Comparison of ENCODE assay signal across 19 mouse cellular contexts in genomic region chr1:165788511-165788910, GRCm38 (mm10). TPM values are rescaled to one million over a fixed set of nuclear protein-coding genes. Genes with fewer than 3 reads are reported as not detected.
DNase-seq lines count a peak whose midpoint lies in the region; ATAC-seq and TF ChIP-seq lines count a peak whose summit lies in the region.
"Had no signal": no experiment of that assay in that cellular context is flagged by ENCODE, and none has a peak within 500 bp of the region (broad histone marks: within the 10 kb centered on the region; RNA-seq: fewer than 3 reads in every experiment).

Cd247 (plus strand) TSS chr1:165788681.

- no peak within 1 kb of the TSS for H3K4me2 ChIP-seq in hindbrain, embryonic 14.5 days (replicated peaks)
- H3K4me2 ChIP-seq: kidney, embryonic 15.5 days; liver, embryonic 13.5 days; midbrain, embryonic 12.5 days; neural tube, embryonic 13.5 days; stomach, embryonic 15.5 days had no signal

- no peak for TF ChIP-seq POLR2A in ES-Bruce4 (IDR thresholded peaks at IDR 0.05; ENCODE audit: insufficient read depth, low read length)

- peak within 1 kb of the TSS; percentile 36; the same call in 1 of the 2 replicates for H3K27ac ChIP-seq in hindbrain, embryonic 10.5 days
- no peak within 1 kb of the TSS for H3K27ac ChIP-seq in hindbrain, embryonic 14.5 days
- H3K27ac ChIP-seq in ES-Bruce4 (ENCODE audit: insufficient read depth, low read length): no peak within 1 kb of the TSS
- H3K27ac ChIP-seq: kidney, embryonic 15.5 days; liver, embryonic 13.5 days; midbrain, embryonic 12.5 days; neural tube, embryonic 13.5 days; stomach, embryonic 15.5 days had no signal

- TF ChIP-seq CTCF in ES-Bruce4 (IDR thresholded peaks at IDR 0.05; ENCODE audit: low read depth, low read length): no peak

- no peaks in the 10 kb centered on the region for H3K36me3 ChIP-seq in hindbrain, embryonic 10.5 days
- no peaks in the 10 kb centered on the region for H3K36me3 ChIP-seq in hindbrain, embryonic 14.5 days (replicated peaks; ENCODE audit: control insufficient read depth, insufficient read depth)
- H3K36me3 ChIP-seq in ES-Bruce4 (ENCODE audit: control insufficient read depth, insufficient read depth, low read length, poor library complexity, severe bottlenecking): no peaks in the 10 kb centered on the region
- H3K36me3 ChIP-seq: kidney, embryonic 15.5 days; liver, embryonic 13.5 days; midbrain, embryonic 12.5 days; neural tube, embryonic 13.5 days; stomach, embryonic 15.5 days had no signal

- H3K4me1 ChIP-seq in hindbrain, embryonic 10.5 days (replicated peaks): peaks cover 19% of the 10 kb centered on the region
- peaks cover 10% of the 10 kb centered on the region; the same call in 1 of the 2 replicates for H3K4me1 ChIP-seq in hindbrain, embryonic 14.5 days (replicated peaks; ENCODE audit: control insufficient read depth, insufficient read depth, low read length)
- no peaks in the 10 kb centered on the region for H3K4me1 ChIP-seq in ES-Bruce4 (ENCODE audit: control insufficient read depth, insufficient read depth, low read length)
- H3K4me1 ChIP-seq: kidney, embryonic 15.5 days; midbrain, embryonic 12.5 days; stomach, embryonic 15.5 days had no signal

- H3K9me3 ChIP-seq in hindbrain, embryonic 10.5 days: no peaks in the 10 kb centered on the region
- H3K9me3 ChIP-seq in hindbrain, embryonic 14.5 days (ENCODE audit: control insufficient read depth, low read length): no peaks in the 10 kb centered on the region
- H3K9me3 ChIP-seq in ES-Bruce4 (replicated peaks; ENCODE audit: control insufficient read depth, insufficient read depth, low read length, poor library complexity, severe bottlenecking): no peaks in the 10 kb centered on the region
- H3K9me3 ChIP-seq: kidney, embryonic 15.5 days; liver, embryonic 13.5 days; midbrain, embryonic 12.5 days; neural tube, embryonic 13.5 days; stomach, embryonic 15.5 days had no signal

- no peak within 1 kb of the TSS for H3K9ac ChIP-seq in hindbrain, embryonic 14.5 days
- no peak within 1 kb of the TSS for H3K9ac ChIP-seq in ES-Bruce4 (ENCODE audit: low read depth, poor library complexity, severe bottlenecking)
- H3K9ac ChIP-seq: kidney, embryonic 15.5 days; liver, embryonic 13.5 days; midbrain, embryonic 12.5 days; neural tube, embryonic 13.5 days; stomach, embryonic 15.5 days had no signal

- no peak within 1 kb of the TSS for H3K4me3 ChIP-seq in hindbrain, embryonic 10.5 days
- H3K4me3 ChIP-seq in hindbrain, embryonic 14.5 days (replicated peaks; ENCODE audit: low read length): no peak within 1 kb of the TSS
- peak within 1 kb of the TSS; percentile 15; the same call in 1 of the 2 replicates for H3K4me3 ChIP-seq in ES-Bruce4 (ENCODE audit: low read depth, low read length)
- H3K4me3 ChIP-seq: kidney, embryonic 15.5 days; liver, embryonic 13.5 days; midbrain, embryonic 12.5 days; neural tube, embryonic 13.5 days; stomach, embryonic 15.5 days had no signal

- ATAC-seq in hindbrain, embryonic 14.5 days (ENCODE audit: low FRiP score): no peak
- ATAC-seq in monocyte, adult 5-6 weeks (replicated peaks; ENCODE audit: insufficient number of reproducible peaks, low FRiP score, low TSS enrichment, poor library complexity, severe bottlenecking): no peak
- ATAC-seq: Patski had no signal

- no peak for TF ChIP-seq EP300 in ES-Bruce4 (IDR thresholded peaks at IDR 0.05; ENCODE audit: insufficient read depth, low read depth, low read length)

- DNase-seq in hindbrain, embryonic 10.5 days (ENCODE audit: low spot score): no peak
- DNase-seq in hindbrain, embryonic 14.5 days (ENCODE audit: low spot score): no peak
- DNase-seq in thymus, postnatal 14 days: peak; percentile 85
- no peak for DNase-seq in spleen, postnatal 10 days (ENCODE audit: low spot score in 2 of 2)
- no peak for DNase-seq in gastrocnemius, postnatal 25 days
- DNase-seq in layer of hippocampus, adult 9-11 months: no peak
- DNase-seq: adrenal gland, adult 2 months; cerebellum, adult 9-10 months; heart, postnatal 14 days; left cerebral cortex, postnatal 4 days; liver, embryonic 13.5 days; lung, postnatal 10 days had no signal

- peaks cover 13% of the 10 kb centered on the region for H3K27me3 ChIP-seq in hindbrain, embryonic 10.5 days (ENCODE audit: insufficient read depth, poor library complexity, severe bottlenecking)
- H3K27me3 ChIP-seq in hindbrain, embryonic 14.5 days (ENCODE audit: control insufficient read depth, insufficient read depth, low read length): peaks cover 19% of the 10 kb centered on the region
- H3K27me3 ChIP-seq in ES-Bruce4 (ENCODE audit: control insufficient read depth, insufficient read depth, low read length, poor library complexity, severe bottlenecking): no peaks in the 10 kb centered on the region
- H3K27me3 ChIP-seq: kidney, embryonic 15.5 days; liver, embryonic 13.5 days; stomach, embryonic 15.5 days had no signal

- 65% methylated on average over 8 of the region's 8 CpGs for WGBS in hindbrain, embryonic 10.5 days
- 70% methylated on average over 8 of the region's 8 CpGs for WGBS in hindbrain, embryonic 14.5 days

RNA-seq across cellular contexts. Expression of gene Cd247, which starts in this region (rescaled TPM):
- polyA plus RNA-seq in hindbrain, embryonic 10.5 days (2016; fragmentation: Nextera tagmentation; extraction: Ambion mirVana): 1.0 and 1.2 TPM in 2 replicates
- 0.54 and 0.90 TPM in 2 replicates for polyA plus RNA-seq in hindbrain, embryonic 14.5 days (2014; fragmentation: Nextera tagmentation; extraction: Ambion mirVana)
- polyA plus RNA-seq in ES-Bruce4 (2011; ENCODE audit: insufficient read depth, insufficient read length, low read depth, missing spikeins): not detected in 2 replicates
- total RNA-seq in monocyte, adult 5-6 weeks (2017): 43.0 to 147 TPM (median 60.9 TPM) in 3 replicates
- total RNA-seq in gastrocnemius, postnatal 25 days (2021): under 1 TPM; 0.43 to 0.70 TPM

Comparison
In these comparisons a context has a peak if more than half of its experiments do, and no peak if none do; other contexts are left out.
1. RNA of gene Cd247 (total RNA-seq): 43.0 to 147 TPM in monocyte, adult 5-6 weeks; 0.43 to 0.70 TPM in gastrocnemius, postnatal 25 days; every median in the first group is over 10 times any median in the second.